Mouse (Mus musculus) forebrain, embryonic 12.5 days (tissue): ENCODE measurements at regions not wholly inside any gene's neighbourhood (a gene's known extent, or its start where the extent isn't known, plus 50 kb on each side); places are given as distances from the start of the nearest gene placed in this dataset.

ENCODE experiments used
- ATAC-seq: fragments of 200-750 bp; cut with Nextera tagmentation; 2 replicates; pipeline ENCODE4 v1.8.0; 2017; ENCODE audit warnings: moderate TSS enrichment; ENCODE audit not compliant: low FRiP score
- H3K27ac ChIP-seq: fragments of 300-500 bp; sonication (generic); 2 replicates; pipeline ENCODE4 v1.5.1; 2016; ENCODE audit warnings: mild to moderate bottlenecking
- H3K27me3 ChIP-seq: fragments of 300-500 bp; sonication (generic); 2 replicates; pipeline ENCODE4 v1.6.1; 2016; ENCODE audit warnings: mild to moderate bottlenecking
- H3K36me3 ChIP-seq: fragments of 300-500 bp; sonication (generic); replicated peaks from 2 replicates; pipeline ENCODE4 v1.6.1; 2016; ENCODE audit warnings: mild to moderate bottlenecking
- H3K4me1 ChIP-seq: fragments of 300-500 bp; sonication (generic); 2 replicates; pipeline ENCODE4 v1.6.1; 2016
- H3K4me2 ChIP-seq: fragments of 300-500 bp; sonication (generic); 2 replicates; pipeline ENCODE4 v1.6.1; 2016; ENCODE audit warnings: mild to moderate bottlenecking, moderate library complexity
- H3K4me3 ChIP-seq: fragments of 300-500 bp; sonication (generic); replicated peaks from 2 replicates; pipeline ENCODE4 v1.5.1; 2016; ENCODE audit warnings: mild to moderate bottlenecking
- H3K9ac ChIP-seq: fragments of 300-500 bp; sonication (generic); 2 replicates; pipeline ENCODE4 v1.6.1; 2016; ENCODE audit warnings: mild to moderate bottlenecking
- H3K9me3 ChIP-seq: fragments of 300-500 bp; sonication (generic); 2 replicates; pipeline ENCODE4 v1.6.1; 2016
- WGBS: fragments of 180-500 bp; shearing (Covaris S2); methylation state at CpG from one replicate; pipeline ENCODE4 v1.1.7; 2016; 5-methylcytosine and 5-hydroxymethylcytosine counted together

DNA sequence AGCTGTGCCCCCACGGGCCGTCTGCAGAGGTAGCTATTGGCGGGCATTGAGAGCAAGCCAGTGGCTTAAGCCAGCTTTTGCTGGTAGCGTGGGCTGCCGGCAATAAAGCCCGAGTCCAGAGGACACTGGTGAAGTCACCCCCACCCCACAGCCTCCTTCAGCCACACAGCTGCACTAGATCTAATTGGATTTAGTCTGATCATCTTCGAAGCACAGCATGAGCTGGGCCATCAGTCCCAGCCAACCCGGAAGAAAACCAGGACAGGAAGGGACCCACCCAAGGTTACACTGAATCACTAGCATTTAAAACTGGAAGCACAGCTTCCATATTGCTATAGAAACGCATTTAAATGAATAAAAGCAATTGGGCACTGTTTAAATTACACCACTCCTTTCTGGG is 96.4 kb downstream of the Tmx1 start:
- no peak for ATAC-seq
- WGBS, result 75% methylated on average over 9 of the region's 9 CpGs
- no peak overlapping the region for H3K4me2 ChIP-seq
- peaks cover 6% of the 10 kb centered on the region; the same call in 1 of the 2 replicates for H3K27me3 ChIP-seq
- H3K4me3 ChIP-seq, result no peak overlapping the region
- H3K27ac ChIP-seq, result no peak overlapping the region
- H3K36me3 ChIP-seq, result no peaks in the 10 kb centered on the region
- H3K9ac ChIP-seq, result no peak overlapping the region
- H3K4me1 ChIP-seq, result peaks cover under 1% of the 10 kb centered on the region; the same call in 1 of the 2 replicates
- no peaks in the 10 kb centered on the region for H3K9me3 ChIP-seq

DNA sequence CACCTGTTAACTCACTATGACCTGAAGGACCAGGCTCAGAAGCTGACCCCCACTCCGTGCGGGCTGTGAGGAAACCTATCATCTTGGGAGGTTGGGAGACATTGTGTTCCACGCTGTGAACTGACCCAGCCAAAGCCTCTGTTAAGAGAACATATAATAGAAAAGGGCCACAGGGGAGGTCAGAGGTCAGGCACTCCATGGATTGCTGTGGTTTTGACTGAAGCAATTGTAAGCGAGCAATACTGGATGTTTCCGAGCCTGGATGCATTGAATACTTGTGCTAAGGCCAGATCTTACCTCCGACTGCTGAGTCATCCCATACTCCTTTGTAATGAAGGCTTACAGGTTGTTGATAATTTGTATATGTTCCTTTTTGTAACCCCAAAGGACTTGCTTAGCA is 101.0 kb downstream of the Tmx1 start:
- H3K9ac ChIP-seq, result no peak overlapping the region
- H3K27me3 ChIP-seq, result peaks cover 4% of the 10 kb centered on the region; the same call in 1 of the 2 replicates
- H3K4me2 ChIP-seq, result no peak overlapping the region
- no peaks in the 10 kb centered on the region for H3K36me3 ChIP-seq
- peaks cover 6% of the 10 kb centered on the region; the same call in 1 of the 2 replicates for H3K4me1 ChIP-seq
- no peaks in the 10 kb centered on the region for H3K9me3 ChIP-seq
- H3K4me3 ChIP-seq, result no peak overlapping the region
- 17% methylated on average over 6 of the region's 6 CpGs for WGBS
- no peak overlapping the region for H3K27ac ChIP-seq
- no peak for ATAC-seq

DNA sequence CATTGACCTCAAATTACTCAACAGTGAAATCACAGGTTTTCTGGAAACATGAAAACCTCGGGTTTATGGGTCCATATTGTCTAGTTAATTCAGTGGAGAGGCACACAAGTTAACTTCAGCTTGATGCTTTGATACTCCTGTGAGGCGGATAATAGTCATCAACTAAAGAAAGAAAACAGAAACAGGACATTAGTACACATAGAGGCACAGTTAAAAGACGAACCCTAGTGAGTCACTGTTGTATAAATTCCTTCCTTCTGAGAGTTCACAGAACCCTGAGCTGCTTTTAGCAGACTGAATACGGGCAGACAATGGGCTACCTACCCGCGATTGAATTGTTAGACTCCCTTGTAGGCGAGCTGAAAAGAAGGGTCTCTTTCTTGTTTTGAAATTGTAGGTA is 101.7 kb downstream of the Tmx1 start:
- H3K4me3 ChIP-seq, result no peak overlapping the region
- ATAC-seq, result no peak
- H3K36me3 ChIP-seq, result no peaks in the 10 kb centered on the region
- peaks cover 4% of the 10 kb centered on the region; the same call in 1 of the 2 replicates for H3K27me3 ChIP-seq
- H3K4me1 ChIP-seq, result peaks cover 6% of the 10 kb centered on the region; the same call in 1 of the 2 replicates
- WGBS, result 12% methylated on average over 7 of the region's 7 CpGs
- H3K9me3 ChIP-seq, result no peaks in the 10 kb centered on the region
- no peak overlapping the region for H3K27ac ChIP-seq
- H3K9ac ChIP-seq, result no peak overlapping the region
- no peak overlapping the region for H3K4me2 ChIP-seq

DNA sequence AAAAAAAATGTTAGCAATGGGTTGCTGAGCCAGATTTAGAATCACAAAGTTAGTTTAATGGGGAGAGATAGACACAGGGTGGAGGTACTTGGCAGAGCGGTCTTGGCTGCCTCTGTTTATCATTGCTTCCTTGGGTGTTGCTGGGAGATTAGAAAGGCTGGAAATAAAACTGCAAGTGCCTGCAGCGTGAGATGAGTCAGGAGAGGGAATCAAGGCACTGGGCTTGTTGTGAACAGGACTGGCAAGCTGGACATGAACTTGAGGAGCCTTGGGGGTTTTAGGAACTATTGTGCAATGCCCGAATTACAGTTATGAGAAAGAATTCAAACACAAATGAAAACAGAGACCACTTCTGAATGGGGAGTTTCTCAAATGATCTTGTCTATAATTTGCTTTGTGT is 102.8 kb downstream of the Tmx1 start:
- 82% methylated on average over 3 of the region's 3 CpGs for WGBS

DNA sequence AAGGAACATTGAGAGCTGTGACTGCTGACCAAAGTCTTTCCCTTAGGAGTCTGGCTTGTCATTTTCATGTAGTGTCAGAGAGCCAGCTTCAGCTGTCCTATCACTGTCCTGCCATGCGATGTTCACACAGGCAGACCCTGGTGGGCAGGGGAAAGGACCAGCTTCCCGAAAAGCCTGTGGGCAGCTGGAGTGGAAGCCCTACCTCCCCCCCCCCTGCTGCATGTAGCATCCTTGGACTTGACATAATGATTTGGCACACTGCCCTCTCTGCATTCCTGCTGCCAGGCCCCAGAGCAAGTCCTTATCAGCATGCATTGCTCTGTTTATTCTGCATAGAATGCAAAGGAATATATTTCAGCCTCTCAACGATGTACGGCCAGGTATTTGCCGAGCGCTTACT is 103.9 kb downstream of the Tmx1 start:
- WGBS, result 93% methylated on average over 6 of the region's 6 CpGs
- peaks cover 6% of the 10 kb centered on the region; the same call in 1 of the 2 replicates for H3K4me1 ChIP-seq
- no peak overlapping the region for H3K4me3 ChIP-seq
- H3K27ac ChIP-seq, result no peak overlapping the region
- no peak overlapping the region for H3K9ac ChIP-seq
- no peaks in the 10 kb centered on the region for H3K9me3 ChIP-seq
- H3K36me3 ChIP-seq, result no peaks in the 10 kb centered on the region
- no peak for ATAC-seq
- peaks cover 4% of the 10 kb centered on the region; the same call in 1 of the 2 replicates for H3K27me3 ChIP-seq
- no peak overlapping the region for H3K4me2 ChIP-seq

More for the DNA sequence above, 102.8 kb downstream of the Tmx1 start:
- Histone ChIP-seq H3K4me2 (no peak overlapping the region), H3K27me3 (peaks cover 4% of the 10 kb centered on the region; the same call in 1 of the 2 replicates), H3K9ac (no peak overlapping the region), H3K9me3 (no peaks in the 10 kb centered on the region), H3K4me1 (peaks cover 6% of the 10 kb centered on the region; the same call in 1 of the 2 replicates), H3K4me3 (no peak overlapping the region), H3K36me3 (no peaks in the 10 kb centered on the region), H3K27ac (no peak overlapping the region)
- no peak for ATAC-seq

DNA sequence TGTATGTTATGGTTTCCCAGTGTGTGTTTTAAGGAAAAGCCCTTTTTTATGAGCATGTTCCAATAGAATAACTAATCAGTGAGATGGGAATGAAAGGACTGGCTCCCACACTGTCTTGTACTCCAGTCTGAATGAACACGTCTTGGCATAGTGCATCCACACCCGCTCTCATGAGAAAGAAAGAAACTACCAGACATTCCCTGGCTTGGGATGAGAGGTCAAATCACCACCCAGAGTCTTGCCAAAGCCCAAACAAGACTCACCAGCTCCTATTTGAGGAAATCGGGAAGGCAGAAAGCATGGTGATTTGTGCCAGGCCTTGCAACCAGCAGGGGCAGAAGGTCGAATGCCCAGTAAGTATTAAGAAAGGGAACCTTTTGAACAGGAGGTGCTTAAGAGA is 110.6 kb downstream of the Tmx1 start:
- no peak overlapping the region for H3K4me3 ChIP-seq
- no peaks in the 10 kb centered on the region for H3K27me3 ChIP-seq
- H3K9ac ChIP-seq, result no peak overlapping the region
- ATAC-seq, result no peak
- no peak overlapping the region for H3K27ac ChIP-seq
- no peaks in the 10 kb centered on the region for H3K36me3 ChIP-seq
- H3K4me1 ChIP-seq, result no peaks in the 10 kb centered on the region
- WGBS, result 81% methylated on average over 4 of the region's 4 CpGs
- H3K4me2 ChIP-seq, result no peak overlapping the region
- H3K9me3 ChIP-seq, result no peaks in the 10 kb centered on the region

DNA sequence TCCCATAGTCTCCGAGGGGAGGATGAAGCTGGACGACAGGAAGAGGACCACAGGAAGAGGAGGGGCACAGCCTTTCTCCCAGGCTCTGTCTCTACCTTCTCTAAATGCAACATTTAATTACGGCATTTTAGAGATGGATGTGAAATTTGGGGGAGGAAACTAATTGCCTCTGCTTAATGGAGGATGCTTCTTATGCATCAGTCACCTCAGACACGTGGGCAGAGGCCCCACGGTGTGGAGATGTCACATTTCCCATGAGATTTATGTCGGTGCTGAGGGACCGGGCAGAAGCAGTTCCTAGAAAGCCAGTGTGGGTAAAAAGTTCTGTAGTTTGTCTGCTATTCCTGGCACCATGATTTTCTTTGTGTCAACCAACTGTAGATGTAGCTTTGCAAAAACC is 122.8 kb downstream of the Tmx1 start:
- Histone ChIP-seq H3K4me1 (0 out of 2 replicates have a peak, but pooled peaks cover 3% of the 10 kb centered on the region), H3K36me3 (no peaks in the 10 kb centered on the region), H3K27me3 (no peaks in the 10 kb centered on the region), H3K9me3 (no peaks in the 10 kb centered on the region), H3K4me3 (no peak overlapping the region), H3K9ac (no peak overlapping the region), H3K27ac (no peak overlapping the region), H3K4me2 (no peak overlapping the region)
- WGBS, result 81% methylated on average over 7 of the region's 7 CpGs
- ATAC-seq, result no peak

DNA sequence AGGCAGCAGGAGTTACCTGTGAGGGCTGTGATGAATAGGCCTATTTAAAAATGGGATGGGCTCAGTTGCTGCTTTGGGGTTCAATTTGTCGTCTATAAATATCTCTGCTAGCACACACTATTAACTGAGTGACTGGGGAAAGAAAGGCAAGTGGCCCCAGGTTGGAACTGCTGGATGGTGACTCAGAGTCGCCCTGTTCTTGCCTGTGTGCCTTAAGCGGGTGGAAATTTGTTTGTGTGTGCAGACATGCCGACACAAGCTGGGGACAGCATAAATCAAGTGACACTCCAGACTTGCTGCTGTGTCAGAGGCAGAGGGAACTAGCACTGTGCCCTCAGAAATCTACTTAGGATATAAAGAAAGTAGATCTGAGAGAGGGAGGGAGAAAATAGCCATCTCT is 124.9 kb downstream of the Tmx1 start:
- WGBS, result 83% methylated on average over 4 of the region's 4 CpGs

DNA sequence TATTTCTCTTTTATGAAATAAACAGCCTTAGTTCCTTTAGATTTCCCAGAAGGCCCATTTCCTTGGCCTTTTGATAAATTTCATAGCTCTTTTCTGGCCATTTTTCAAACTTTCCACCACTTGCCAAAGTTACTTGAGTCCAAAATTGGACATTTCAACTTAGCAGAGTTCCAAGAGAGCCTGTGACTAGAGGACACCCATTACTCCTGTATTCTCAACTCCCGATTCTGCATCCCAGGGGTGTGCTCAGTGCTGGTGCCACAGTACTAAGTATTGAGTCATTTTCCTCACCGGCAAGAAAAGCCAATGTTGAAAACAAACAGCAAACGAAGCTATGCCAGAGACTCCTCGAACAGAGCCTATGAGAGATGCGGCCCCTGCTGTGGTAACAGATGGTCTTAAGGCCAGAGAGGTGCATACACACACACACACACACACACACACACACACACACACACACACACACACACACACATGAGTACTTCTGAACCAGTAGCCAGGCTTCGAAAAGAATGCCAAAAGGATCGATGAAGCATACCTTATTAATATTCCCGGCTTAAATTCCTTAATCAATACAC is 126.5 kb downstream of the Tmx1 start:
- H3K27me3 ChIP-seq, result no peaks in the 10 kb centered on the region
- H3K9me3 ChIP-seq, result no peaks in the 10 kb centered on the region
- 61% methylated on average over 8 of the region's 8 CpGs for WGBS
- no peak overlapping the region for H3K27ac ChIP-seq
- H3K4me3 ChIP-seq, result no peak overlapping the region
- H3K4me2 ChIP-seq, result no peak overlapping the region
- no peaks in the 10 kb centered on the region for H3K36me3 ChIP-seq
- no peak overlapping the region for H3K9ac ChIP-seq
- 0 out of 2 replicates have a peak, but pooled peaks cover 3% of the 10 kb centered on the region for H3K4me1 ChIP-seq
- ATAC-seq, result no peak

More for the DNA sequence above, 124.9 kb downstream of the Tmx1 start:
- Histone ChIP-seq H3K36me3 (no peaks in the 10 kb centered on the region), H3K9ac (no peak overlapping the region), H3K27ac (no peak overlapping the region), H3K27me3 (no peaks in the 10 kb centered on the region), H3K4me2 (no peak overlapping the region), H3K4me1 (0 out of 2 replicates have a peak, but pooled peaks cover 3% of the 10 kb centered on the region), H3K4me3 (no peak overlapping the region), H3K9me3 (no peaks in the 10 kb centered on the region)
- no peak for ATAC-seq

DNA sequence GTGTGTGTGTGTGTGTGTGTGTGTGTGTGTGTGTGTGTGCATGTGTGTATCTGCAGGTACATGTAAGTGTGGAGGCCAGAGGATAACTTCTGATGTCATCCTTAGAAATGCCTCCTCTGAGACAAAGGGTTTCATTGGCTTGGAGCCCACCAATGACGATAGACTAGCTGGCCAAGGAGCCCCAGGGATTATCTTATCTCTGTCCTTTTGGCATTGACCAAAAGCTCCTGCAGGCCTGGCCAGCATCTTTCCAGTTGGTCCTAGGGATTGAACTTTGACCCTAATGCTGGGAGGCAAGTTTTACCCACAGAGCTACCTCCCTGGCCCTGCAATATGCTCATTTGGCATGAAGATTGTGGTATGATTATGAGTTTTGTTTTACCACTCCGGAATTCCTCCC is 133.3 kb downstream of the Tmx1 start:
- ATAC-seq, result no peak
- no peaks in the 10 kb centered on the region for H3K4me1 ChIP-seq
- WGBS, result 87% methylated on average over 2 of the region's 2 CpGs
- H3K9me3 ChIP-seq, result no peaks in the 10 kb centered on the region
- no peaks in the 10 kb centered on the region for H3K27me3 ChIP-seq
- no peak overlapping the region for H3K27ac ChIP-seq
- H3K4me2 ChIP-seq, result no peak overlapping the region
- H3K4me3 ChIP-seq, result no peak overlapping the region
- H3K36me3 ChIP-seq, result no peaks in the 10 kb centered on the region
- H3K9ac ChIP-seq, result no peak overlapping the region

DNA sequence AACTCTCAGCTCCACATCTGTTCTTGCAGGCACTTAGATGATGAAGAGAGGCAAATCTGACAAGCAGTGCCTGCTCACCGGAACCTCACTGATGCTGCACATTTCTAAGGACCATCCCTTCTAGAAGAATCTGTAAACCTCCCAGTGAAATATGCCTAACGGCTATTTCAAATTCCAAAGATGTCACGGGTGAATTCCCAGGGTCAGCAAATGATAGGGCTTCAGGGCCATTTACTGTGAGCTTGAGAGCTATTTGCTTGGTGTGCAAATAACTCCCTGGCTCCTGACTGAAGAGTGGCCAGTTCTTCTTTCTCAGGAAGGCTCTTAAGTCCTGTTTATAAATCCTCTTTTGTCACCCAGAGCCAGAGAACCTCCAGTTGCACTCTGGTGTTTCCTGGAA is 135.3 kb downstream of the Tmx1 start:
- WGBS, result 72% methylated on average over 3 of the region's 3 CpGs
- Histone ChIP-seq H3K4me3 (no peak overlapping the region), H3K4me1 (no peaks in the 10 kb centered on the region), H3K36me3 (no peaks in the 10 kb centered on the region), H3K4me2 (no peak overlapping the region), H3K9ac (no peak overlapping the region), H3K9me3 (no peaks in the 10 kb centered on the region), H3K27ac (no peak overlapping the region), H3K27me3 (no peaks in the 10 kb centered on the region)
- ATAC-seq, result no peak

DNA sequence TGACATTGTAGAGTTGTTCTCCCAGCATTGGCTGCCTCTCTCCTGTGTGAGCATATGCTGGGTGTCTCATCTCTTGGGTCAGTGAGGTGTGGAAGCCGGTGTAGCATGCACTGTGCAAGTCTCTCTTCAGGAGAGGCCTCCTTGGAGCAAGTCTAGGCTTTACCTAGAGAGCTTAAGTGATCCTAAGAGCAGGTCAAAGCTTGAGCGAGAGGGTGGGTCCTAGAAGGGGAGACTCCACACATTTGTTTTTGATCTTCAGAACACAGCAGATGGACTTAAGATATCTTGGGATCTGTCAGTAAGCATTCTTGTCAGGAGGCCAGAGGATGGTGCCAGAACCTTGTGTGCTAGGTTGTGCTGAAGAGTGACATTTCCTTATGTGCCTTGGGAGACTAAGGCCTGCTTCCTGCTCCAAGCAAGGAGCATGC is 136.4 kb downstream of the Tmx1 start:
- H3K4me1 ChIP-seq, result no peaks in the 10 kb centered on the region
- no peaks in the 10 kb centered on the region for H3K36me3 ChIP-seq
- no peak overlapping the region for H3K9ac ChIP-seq
- no peak overlapping the region for H3K27ac ChIP-seq
- ATAC-seq, result no peak
- 92% methylated on average over 2 of the region's 2 CpGs for whole genome bisulfite sequencing
- H3K27me3 ChIP-seq, result no peaks in the 10 kb centered on the region
- H3K9me3 ChIP-seq, result no peaks in the 10 kb centered on the region
- H3K4me3 ChIP-seq, result no peak overlapping the region
- no peak overlapping the region for H3K4me2 ChIP-seq

DNA sequence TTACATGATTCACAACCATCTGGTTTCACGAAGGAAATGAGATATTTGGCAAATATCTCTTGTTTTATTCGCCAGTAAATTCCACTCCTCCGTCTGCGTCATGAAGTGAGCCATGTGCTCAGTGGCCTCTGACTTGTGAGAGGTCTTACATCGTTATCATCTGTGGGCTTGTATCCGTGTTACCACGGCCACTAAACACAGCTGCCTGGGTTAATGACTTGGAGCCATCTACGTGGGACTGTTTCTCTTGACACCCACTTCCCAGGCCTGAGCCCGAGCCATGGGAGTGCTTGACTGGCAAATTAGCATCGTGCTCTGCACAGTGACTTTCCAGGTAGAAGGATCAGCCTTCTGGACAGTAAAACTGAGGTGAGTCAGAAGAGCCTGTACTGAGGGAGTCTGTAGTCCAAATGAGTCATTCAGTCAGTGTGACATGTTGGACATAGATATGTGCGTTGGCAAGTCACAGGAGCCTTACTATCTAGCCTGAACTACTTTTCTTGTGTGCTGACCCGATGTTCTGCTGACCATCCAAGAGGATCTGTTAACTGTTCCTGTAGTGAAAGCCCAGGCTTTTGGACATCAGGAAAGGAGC is 137.7 kb downstream of the Tmx1 start:
- Histone ChIP-seq H3K36me3 (no peaks in the 10 kb centered on the region), H3K27me3 (no peaks in the 10 kb centered on the region), H3K9ac (no peak overlapping the region), H3K4me2 (no peak overlapping the region), H3K4me3 (no peak overlapping the region), H3K9me3 (no peaks in the 10 kb centered on the region), H3K4me1 (no peaks in the 10 kb centered on the region), H3K27ac (no peak overlapping the region)
- 81% methylated on average over 12 of the region's 12 CpGs for WGBS
- ATAC-seq, result no peak
